Mouse (Mus musculus): Measurements from ENCODE around the gene Bicral.

Gene Bicral

DNA sequence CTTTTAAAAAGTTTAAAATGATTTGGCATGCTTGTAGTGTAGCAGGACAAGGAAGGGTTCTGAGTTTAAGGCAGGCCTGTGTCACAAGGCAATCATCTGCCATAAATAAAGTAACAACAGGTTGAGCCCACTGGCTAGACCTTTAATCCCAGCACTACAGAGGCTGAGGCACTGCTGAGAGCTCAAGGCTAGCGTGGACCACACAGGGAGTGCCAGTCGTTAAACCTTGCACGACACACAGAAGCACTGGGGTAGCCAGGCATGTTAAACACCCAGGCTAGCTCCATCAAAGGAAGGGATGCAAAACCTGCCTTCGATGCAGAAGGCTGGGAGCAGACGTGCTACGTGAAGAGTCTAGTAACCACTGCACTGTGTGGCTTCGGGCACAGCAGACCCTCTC lies 14.6 kb downstream of the Bicral start:
- no peak for DNase-seq (ENCODE audit: low read depth, low spot score)

DNA sequence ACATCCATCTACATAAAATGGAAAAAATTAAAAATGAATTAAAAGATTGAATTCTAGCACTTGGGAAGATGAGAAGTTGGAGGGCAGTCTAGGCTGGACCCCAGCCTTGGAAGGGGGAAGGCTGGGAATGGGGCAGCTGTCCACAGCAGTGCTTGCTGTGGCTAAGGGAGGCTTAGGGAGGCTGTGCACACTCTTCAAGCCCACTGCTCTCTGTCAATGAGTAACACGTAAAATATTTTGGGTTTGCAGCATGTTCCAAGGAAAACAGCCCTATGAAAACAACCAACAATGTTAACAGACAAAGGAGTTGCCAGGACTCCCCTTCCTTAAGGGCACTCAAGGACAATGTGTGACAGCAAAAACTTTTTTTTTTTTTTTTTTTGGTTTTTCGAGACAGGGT lies 15.3 kb downstream of the Bicral start:
- no peak for DNase-seq (ENCODE audit: low read depth, low spot score)

DNA sequence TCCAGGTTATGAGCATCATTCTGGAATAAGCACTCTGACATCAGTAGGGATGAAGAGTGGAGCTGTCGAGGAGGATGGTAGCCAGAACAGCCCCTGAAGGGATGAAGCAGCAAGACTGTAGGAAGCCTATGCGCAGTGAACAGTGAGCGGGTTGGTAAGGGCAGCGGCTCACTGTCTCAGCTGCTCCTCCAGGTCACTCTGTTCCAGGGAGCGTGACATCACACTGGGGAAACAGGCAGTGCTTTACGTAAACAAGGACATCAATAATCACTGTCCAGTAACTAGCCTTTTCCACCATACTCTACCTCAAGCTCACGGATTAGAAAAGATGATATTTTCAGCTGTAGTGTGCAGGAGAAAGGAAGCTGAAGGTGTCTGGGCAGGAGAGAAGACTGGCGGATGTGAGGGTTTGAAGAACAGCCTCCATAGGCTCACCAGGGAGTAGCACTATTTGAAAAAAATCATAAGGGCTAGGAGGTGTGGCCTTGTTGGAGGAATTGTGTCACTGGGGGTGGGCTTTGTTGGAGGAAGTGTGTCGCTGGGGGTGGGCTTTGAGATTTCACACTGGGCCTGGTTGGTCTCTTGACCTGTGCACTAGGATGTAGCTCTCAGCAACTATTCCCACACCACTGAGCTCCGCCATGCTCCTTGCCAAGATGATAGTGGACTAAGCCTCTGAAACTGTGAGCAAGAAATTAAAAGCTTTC lies 17.8 kb downstream of the Bicral start:
- no peak for DNase-seq (ENCODE audit: low read depth, low spot score)

DNA sequence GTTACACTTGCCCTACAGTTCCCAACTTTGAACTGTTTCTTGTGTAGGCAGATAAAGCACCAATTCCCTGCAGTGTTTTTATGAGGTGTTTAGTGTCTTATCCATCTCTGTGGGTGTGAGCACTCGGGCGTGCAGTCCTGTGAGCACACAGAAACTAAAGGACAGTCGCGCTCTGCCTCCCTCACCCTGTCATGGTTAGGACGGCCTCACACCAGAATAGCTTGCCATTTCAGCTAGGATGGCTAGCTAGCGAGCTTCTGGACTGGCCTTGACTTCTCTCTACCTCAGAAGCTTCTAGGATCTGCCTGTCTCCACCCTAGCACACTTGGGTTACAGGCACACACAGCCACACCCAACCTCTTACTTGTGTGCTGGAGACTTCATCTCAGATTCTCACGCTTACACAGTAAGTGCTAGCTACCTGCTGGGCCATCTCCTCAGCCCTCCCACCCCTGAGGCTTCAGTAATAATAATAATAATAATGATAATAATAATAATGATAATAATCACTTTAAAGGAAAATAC lies 19.8 kb downstream of the Bicral start:
- no peak for DNase-seq (ENCODE audit: low read depth, low spot score)

DNA sequence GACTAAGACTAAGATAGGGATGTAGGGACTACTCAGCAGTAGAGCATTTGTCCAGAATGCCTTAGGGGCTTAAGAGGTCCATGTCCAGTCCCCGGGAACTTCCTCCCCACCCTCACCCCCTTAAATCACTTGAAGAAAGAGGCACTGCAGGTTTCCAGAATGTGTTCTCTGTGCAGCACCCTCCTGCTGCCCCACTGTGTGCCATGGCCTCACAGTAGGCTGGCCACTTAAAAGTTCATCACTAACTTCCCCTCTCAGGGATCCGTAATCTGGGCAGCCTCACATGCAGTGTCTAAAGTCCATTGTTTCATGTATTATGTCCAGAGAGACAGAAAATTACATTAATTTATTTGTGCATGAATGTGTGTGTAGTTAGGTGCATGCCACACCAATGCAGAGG lies 20.4 kb downstream of the Bicral start:
- DNase-seq (ENCODE audit: low read depth, low spot score): no peak

DNA sequence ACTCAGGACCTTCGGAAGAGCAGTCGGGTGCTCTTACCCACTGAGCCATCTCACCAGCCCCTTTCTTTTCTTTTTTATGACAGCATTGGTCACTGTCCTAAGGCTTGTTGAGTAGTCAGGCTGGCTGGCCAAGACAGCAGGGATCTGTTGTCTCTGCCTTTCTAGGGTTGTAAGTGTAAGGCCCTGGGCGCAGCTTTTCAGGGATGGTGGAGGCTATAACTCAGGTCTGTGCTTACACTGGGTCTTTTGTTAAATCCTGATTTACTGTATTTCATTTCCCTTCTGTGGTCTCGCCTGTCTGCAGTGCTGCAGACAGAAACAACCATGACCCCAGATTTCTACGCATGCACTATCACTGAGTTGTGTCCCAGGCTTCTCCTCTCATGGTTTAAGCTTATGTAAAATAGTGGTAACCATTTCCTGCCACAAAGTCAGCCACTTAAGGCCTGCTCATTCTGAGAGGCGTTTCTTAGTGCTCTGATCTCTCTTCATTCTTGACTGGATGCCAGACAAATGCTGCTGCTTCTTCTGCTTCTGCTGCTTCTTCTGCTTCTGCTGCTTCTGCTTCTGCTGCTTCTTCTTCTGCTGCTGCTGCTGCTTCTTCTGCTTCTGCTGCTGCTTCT lies 23.1 kb downstream of the Bicral start:
- no peak for DNase-seq (ENCODE audit: low read depth, low spot score)

DNA sequence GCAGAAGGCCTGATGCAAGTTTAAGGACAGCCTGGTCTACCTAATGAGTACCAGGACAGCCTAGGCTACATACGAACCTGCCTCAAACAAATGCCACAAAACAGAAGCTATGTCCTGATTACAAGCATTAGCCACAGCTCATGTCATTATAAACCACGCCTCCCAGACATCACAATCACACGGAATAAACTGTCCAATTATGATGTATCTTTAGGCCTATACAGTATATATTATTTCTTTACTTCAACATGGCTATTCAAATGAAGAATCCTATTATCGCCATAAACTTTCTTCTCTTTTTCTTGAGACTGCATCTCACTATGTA lies 25.3 kb downstream of the Bicral start:
- no peak for DNase-seq (ENCODE audit: low read depth, low spot score)

DNA sequence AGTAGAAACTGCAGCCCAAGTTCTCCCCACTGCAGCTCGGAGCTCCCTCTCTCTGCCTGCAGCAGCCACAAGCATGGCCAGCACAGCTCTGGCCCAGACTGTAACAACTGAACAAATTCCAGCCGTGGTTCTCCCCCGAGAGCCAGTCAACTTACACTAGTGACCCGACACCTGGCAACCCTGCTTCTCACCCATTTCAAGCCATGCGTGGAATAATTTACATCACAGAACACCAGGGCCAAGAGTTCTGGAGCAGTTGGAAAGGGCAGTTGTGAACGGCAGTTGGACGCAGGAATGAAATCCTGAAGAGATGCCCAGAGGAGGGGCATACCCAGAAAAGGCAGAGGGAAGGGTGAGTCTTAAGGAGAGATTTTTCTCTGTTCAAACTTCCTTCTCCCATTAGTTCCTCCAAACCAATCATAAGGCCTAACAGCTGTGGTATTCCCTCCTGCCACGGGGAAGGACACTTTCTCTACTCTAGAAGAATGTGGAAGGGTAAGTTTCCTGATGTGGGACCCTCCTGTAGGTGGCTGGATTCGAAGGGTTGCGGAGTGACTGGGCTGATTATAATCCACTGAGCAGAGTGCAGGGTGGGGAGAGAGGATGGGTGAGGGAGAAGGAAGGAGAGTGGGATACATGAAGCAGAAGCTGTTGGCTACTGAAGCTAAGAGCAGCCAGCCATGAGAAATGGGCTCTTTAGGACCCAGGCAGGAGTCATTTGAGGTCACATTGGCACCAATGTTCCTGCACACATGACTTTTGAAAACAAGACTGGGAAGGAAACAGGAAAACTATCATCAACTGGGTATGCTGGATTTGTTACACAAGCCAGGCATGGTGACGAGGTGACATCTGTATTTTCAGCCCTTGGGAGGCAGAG lies 25.9 kb downstream of the Bicral start:
- no peak for DNase-seq (ENCODE audit: low read depth, low spot score)

DNA sequence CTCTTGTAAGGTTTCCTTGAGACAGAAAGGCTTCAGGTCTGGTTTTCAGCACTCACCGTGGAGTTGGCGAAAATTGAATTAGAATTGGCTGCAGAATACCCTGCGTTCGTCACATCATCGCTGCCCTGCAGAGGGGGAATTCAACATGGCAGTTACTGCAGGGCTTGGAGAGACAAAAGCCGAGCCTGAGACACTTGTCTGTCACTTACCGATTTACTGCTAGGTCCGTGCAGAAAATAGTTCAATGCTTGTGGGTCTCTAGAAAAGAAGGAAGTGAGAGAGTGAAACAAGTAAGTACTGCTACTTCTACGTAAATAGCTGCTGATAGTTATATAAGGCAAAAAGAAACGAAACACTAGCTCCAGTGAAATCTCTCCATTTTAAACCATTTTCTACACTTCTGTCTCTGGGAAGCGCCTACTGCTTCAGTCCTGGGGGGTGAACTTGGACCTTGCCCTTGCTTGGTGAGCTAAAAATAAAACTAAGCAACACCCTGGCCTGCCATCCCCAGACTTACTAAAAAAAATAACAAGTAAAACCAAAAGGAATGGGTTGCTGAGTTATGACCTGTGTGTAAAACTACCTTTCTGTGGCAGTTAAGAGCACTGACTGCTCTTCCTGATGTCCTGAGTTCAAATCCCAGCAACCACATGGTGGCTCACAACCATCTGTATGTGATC lies 28.3 kb downstream of the Bicral start:
- no peak for DNase-seq (ENCODE audit: low read depth, low spot score)

DNA sequence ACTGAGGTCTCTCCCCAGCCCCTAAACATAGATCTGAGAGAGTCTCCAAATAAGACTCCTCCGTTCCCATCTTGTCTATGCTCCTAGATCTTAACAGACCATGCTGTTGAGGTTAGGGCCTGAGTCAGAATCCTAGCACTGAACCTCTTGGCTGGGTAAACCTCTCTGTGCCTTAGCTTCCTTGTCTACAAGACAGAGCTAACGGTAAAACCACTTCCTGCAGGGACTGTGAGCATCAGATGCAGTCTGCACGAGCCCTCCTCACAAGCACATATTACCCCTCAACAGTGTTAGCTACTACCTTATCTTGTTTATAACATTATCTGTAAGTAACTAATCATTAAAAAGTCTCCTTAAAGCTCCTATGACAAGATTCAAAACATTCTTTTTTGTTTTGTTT lies 29.3 kb downstream of the Bicral start:
- no peak for DNase-seq (ENCODE audit: low read depth, low spot score)

DNA sequence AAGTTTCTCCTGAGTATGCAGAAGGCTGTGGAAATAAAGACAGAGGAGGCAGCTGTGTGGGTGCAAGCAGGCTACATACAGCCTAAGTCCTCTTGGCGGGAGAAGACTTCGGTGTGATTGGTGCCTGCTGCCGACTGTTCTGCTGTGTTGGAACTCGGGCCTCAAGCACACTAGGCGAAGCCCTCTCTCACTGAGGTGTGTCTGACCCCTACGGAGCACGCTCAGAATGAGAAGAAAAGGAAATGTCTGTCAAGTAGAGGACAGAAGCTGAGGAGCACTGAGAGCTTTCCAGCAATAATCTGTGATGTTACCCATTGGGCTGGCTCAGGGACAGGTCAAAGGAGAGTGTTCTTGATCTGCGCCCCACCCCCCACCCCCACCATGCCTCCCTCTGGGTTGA lies 35.2 kb downstream of the Bicral start:
- DNase-seq (ENCODE audit: low read depth, low spot score): no peak

DNA sequence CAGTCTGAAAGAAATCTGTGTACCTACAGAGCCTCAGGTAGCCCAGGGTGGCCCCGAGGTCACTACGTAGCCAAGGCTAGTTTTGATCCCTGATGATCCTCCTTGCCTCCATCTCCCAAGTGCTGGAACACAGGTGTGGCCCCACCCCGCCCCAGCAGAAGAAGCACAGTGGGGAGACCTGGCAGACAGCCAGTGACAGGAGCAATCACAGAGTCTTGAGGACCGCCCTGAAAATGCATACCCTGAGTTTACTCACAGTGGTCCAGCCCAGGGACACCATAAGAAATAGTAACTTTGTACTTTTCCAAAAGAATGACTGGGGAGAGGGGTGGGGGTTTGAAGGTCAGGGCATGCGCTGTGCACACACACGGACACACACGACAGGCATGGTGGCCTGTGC lies 37.7 kb downstream of the Bicral start:
- no peak for DNase-seq (ENCODE audit: low read depth, low spot score)

DNA sequence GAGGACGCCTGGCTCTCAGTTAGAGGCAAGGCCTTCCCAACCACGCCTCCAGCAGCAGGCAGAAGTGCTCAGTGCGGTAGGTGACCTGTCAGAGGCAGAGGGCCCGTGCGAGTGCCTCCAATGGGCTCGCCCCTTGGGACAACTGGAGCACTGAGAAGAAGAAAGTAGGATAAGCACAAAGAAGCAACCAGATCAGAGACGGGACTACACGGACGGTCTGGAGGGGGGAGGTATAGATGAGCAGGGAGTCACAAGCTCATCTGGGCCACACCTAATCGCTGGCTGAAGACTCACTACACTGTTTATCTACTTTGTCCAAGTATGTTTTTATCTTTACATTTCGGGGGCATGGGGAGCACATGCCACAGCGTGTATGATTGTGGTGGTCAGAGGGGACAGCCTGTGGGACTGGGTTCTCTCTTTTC lies 40.5 kb downstream of the Bicral start:
- DNase-seq (ENCODE audit: low read depth, low spot score): no peak

DNA sequence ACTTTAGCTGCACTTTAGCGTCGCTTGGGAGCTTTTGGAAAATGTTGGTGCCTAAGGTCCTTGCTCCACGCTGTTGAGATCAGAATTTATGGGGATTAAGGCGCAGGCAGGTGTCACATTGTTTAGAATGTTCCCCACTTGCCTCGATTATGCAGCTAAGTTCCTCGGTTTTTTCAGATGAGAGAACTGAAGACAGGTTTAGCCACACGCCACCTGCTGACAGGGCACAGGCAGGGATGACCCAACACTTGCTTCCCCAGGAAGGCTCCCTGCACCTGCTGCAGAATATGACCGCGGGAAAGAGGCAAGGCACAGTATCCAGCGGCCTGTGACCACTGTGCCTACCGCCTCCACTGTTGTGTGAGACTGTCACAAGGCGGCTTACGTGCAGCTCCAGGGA lies 42.0 kb downstream of the Bicral start:
- DNase-seq (ENCODE audit: low read depth, low spot score): no peak

DNA sequence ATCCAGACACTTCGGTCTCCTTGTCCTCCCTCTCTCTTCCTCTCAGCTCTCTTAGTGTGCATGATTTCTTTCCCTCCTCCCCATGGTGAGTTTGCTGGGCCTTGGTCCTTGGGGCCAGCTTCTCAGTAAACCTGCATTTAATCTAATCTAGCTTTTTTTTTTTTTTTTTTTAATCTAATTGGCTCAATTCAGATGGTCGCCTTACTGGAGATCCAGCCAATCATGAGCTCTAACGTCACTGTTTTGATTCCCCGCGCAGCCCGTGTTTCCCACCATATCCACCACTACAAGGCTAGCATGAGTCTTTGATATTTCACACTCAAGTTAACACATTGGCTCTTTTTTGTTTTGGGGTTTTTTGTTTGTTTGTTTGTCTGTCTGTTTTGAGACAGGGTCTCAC lies 43.8 kb downstream of the Bicral start:
- no peak for DNase-seq (ENCODE audit: low read depth, low spot score)

DNA sequence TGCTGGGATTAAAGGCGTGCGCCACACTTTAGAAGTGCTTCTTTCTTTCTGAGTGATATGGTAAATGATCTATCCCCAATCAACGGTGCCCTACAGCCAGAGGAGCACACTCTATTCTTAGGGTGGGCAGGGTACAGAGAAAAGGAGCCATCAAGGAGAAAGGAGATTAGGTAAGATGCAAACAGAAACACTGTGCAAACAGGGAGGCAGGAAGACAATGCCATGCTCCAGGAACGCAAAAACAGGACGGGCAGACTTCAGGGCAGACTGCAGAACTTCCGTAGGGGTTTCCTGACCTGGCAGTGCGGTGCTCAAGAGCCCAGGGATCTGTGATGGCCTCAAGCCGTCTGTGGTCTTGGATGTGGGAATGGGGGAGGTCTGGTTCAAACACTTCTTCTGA lies 44.6 kb downstream of the Bicral start:
- DNase-seq (ENCODE audit: low read depth, low spot score): no peak

DNA sequence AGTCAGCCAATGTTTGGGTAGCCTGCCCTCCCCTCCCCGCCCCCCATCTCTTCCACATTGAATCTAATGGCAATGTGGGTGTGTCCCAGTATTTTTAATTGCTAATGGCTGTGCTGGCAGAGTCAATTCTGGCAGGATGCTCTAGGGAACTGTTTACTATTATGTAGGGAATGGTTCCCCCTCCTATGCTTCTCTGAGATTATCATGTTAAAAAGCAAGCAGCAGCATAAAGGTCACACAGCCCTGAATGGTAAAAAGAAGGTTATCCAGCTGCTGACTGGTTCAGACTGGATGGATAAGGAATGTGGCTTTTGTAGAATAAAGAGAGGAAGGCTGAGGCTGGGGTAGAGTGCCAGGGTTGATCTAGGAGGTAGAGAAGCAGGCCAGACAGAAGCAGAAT lies 45.8 kb downstream of the Bicral start:
- DNase-seq (ENCODE audit: low read depth, low spot score): no peak

DNA sequence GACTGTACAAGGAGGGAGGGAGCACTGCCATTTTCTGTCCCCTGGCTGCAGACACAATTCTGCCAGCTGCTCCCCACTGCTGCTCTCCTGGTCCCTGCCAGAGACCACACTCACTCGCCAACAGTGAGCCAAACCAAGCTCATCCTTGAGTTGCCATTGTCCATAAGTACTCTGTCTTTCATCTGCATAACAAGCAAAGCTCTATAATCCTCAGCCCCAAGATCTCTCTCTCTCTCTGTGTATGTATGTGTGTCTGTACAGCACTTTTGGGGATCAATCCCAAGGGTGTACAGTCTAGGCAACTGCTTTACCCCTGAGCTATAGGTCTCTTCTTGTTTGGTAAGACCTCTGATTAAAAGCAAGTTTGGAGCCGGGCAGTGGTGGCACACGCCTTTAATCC lies 47.6 kb downstream of the Bicral start:
- no peak for DNase-seq (ENCODE audit: low read depth, low spot score)

DNA sequence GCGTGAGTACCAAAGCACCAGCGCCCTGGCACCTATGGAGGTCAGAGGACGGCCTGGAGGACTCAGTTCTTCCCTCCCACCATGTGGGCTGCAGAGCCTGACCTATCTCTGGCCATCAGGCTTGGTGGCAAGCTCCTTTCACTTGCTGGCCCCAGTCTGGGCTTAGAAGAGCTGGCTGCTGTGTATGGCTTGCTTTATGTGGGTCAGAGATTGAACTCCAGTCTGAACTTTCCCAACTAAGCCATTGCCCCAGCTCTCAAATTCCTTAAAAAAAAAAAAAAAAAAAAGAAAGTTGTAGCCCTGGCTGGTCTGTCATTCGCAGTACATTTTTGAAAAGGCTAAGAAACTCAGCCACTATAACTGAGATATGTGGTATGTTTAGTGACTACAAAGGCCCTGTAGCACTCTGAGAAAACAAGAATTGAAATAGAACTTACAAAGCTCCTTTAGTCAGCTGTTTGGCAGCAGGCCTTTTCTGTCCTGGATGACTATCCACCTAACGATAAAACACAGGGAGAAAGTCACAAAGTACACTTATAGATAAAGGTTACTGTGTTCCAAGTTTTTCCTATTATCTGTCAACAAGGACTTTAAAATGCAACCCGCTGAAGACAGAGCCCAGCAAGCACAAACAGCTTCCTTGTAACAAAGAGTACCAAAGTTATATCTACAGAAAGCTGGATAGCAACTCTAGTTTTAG lies 49.0 kb downstream of the Bicral start:
- no peak for DNase-seq (ENCODE audit: low read depth, low spot score)

DNA sequence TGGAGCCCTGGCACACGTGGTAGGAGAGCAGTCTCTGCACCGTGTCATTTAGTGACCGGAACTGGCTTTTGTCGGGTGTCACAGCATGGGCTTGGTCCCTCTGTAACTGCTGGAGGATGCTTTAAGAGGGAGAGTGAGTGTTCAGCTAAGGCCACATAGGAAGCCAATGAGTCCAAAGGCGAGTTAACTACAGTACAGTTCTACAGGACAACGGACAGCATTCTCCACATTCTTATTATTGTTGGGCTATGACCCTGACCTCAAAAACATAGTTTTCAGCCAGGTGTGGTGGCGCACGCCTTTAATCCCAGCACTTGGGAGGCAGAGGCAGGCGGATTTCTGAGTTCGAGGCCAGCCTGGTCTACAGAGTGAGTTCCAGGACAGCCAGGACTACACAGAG lies 49.9 kb downstream of the Bicral start:
- no peak for DNase-seq (ENCODE audit: low read depth, low spot score)

DNA sequence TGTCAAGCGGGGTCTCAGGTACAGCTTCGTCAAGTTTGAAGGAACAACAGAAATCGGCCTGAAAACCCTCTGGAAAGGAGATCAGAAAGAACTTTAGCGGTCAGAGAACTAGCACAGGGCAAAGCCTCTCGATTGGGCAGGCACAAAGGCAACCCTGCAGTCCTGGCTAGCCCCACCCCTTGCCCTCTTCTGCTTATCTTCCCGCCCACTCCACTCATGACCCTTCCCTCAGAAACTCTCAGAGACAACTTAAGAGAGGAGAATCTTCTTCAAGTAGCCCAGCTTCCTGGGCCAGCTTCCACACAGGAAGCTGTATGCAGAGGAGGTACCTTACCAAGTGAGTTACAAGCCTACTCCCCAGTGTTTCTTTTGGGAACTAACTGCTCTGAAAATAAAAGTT lies 56.5 kb downstream of the Bicral start:
- DNase-seq (ENCODE audit: low read depth, low spot score): no peak

DNA sequence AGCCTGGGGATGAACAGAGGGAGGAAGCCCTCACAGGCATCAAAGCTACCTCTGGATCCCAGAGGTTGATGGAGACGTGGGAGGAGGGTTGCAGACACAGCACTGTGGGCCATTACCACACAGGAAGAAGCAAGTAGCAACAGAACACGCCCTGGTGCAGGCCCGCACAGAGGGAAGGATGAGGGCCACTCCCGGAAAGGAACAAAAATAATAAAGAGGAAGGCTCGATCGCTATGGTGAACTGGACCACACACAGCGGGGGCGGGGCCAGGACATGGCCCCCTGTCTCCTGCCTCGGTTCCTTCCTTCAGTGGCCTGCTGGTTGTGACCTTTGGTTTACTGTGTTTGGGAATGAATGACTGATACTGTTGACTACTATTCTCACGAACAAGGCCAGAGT lies 58.6 kb downstream of the Bicral start:
- no peak for DNase-seq (ENCODE audit: low read depth, low spot score)
